Mouse (Mus musculus) gastrocnemius, postnatal 36 days (tissue): ENCODE results near the gene Gm9913. TPM values are rescaled to one million over a fixed set of nuclear protein-coding genes. Genes with fewer than 3 reads are reported as not detected.

Source experiments
- DNase-seq, 2 experiments: peaks; one replicate each; pipeline ENCODE4 v3.0.0; 2022
- intact Hi-C: fragments of 180-260 bp; cut with DNase I; formaldehyde crosslinking; loops from one replicate; pipeline ENCODE4 v1.15.1; 2025
- total RNA-seq, 2 experiments: library from RNA; stranded (reverse); gene quantifications; 2 replicates each; pipeline ENCODE4 v1.2.3; 2021

Gm9913 gene
- total RNA-seq, 2 experiments from 2014 or later: 0.10 TPM; not detected in 1

DNA sequence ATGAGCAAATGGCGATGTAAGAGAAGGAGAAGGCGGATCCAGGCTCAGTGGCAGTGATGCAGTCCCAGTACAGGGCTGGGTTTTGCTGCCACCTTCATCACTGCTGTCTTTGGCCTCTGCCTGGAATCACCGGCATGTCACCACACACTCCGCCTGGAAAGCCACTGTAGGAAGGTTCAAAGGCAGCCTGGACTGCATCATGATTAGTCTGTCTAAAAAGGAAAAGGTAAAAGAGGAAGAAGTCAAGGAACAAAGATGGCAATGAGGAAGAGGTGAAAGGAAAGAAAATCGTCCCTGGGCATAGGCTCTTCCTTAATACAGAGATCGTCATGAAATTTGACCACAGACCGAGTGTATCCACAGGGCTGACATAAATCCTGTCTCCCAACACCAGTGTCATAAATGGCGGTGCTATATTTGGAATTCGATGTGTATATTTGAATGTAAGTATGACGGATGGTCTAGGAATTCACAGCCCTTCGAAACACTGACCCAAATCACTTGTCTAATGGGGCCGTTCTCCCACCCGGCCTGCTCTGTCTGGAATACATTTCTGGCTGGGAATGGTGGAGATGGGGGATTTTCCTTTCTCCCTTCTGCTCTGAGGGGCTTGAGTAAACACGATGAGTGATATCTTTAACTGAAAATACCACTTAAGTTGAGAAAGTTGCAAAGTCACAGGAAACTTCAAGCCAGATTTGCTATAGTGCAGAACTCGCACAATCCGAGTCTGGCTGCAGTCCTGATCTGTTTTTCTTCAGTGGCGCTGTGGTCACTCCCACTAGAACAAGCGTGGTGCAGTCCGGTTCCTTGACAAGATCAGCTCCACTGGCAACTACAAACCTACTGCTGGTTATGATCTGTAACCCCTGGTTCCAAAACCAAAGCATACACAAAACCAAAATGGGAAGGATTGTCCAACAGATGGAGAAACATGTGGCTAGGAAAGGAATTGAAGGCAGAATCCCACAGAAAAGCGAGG, 9.8 kb upstream of the Gm9913 start:
- DNase-seq: no peak
- intact Hi-C loops: no loop called here

DNA sequence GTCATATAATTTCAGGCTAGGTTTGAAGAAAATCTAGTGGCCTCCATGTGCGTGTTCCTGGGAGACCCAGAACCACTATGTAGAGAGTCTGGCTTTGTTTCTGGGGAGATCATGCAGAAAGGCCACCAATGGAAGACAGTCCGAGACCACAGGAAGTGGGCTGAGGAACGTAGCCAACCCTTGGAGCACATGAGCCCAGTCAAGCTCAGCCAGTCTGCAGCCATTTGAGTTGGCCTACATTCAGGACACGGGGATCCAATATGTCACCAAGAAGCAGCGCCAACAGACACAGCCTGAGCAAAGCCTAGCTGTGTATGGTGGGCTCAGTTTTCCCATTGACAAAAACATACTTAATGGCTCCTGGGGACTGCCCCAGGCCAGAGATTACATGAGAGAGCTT, 8.2 kb upstream of the Gm9913 start:
- intact Hi-C loops: no loop called here
- no peak for DNase-seq

DNA sequence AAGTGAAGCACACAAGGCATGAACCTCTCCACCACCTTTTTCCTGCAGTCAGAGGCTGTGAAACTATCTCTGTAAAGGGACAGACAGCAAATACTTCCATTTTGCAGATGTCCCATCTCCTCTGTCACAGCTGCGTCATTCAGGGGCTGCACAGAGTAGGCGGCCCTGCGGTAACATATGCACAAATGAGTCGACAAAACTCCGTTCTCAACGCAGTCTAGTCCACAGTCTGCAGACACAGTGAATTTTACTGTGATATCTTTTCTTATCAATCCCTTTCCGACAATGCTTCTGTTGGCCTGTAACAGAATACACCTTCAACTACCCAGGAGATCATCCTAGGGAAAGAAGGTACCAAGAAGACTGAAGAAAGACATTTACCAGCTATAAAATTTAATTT, 6.7 kb upstream of the Gm9913 start:
- intact Hi-C loops: no loop called here
- no peak for DNase-seq

DNA sequence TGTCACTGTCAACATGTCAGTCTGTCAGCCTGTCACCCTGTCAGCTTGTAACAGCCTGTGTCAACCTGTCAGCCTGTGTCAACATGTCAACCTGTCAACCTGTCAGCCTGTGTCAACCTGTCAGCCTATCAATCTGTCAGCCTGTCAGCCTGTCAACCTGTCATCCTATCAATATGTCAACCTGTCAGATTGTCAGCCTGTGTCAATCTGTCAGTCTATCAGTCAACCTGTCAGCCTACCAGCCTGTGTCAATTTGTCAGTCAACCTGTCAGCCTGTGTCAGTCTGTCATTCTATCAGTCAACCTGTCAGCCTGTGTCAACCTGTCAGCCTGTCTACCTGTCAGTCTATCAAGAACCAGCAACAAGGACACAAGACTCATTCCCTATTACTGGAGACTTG, 3.4 kb upstream of the Gm9913 start:
- no peak for DNase-seq
- intact Hi-C loops: no loop called here

DNA sequence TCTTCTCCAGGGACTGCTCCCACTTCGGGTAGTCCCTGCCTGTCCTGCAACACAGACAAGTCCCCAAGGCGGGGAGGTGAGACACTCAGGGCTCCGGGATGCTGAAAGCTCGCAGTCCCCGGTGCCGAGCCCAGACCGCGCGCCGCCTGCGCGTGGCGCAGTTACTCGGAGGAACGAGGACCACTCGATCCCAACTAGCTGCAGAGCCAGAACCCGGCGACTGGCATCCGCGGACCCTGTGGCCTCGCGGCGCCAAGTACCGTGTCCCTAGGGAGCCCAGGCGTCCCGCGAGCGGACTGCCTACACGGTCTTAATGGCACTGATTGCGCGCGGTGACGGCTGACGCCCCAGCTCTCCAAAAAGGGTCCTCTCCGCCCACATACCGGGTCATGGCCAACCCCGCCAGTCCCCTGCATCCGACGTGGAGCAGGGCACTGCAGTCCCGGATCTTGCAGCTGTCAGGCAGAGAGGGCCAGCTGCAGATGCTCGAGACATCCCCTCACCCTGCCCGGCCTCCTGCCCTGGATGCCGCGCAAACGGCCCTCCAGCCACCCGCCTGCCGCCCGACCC, 942 bp downstream of the Gm9913 start:
- intact Hi-C loops: no loop called here
- peak; percentile 44 to 64 for DNase-seq

DNA sequence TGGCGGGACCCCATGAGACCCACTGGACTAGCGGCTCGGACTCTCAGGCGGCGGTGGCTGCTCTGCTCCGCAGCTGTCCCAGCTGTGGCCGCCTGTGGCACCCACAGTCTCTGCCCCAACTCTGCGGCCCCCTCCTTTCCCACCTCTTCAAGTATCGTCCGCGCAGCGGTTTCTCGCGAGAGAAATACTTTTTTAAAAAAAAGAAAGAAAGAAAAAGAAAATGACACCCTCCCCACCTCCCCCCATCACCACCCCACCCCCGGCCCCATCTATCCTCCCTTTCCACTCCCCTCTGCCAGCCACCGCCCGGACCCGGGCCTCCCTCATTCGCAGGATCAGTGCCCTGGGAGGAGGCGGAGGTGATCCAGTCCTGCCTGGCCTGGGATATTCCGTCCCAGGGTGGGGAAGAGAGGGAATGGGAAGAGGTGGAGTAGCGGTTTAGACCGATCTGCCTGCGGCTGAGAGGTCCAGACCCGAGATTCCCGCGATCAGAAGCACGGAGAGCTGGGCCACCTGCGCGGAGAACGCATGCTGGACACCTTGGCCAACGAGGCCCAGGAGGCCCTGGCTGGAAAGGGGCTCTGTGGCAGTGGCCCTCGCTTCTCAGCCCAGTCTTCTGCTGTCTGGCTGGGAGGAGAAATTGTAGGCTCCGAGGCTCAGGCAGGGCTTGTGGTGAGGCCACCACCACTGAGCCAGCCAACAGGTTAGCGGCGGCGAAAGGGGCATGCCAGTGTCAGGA, 1.6 kb downstream of the Gm9913 start:
- intact Hi-C loops: no loop called here
- DNase-seq: peak; percentile 57 to 69

GRCm38 (mm10) chr2:125507893-125508292, 3.0 kb downstream of the Gm9913 start, which contains the start of gene Fbn1:
Gene Fbn1, minus strand, starts transcription at chr2:125507993.
- intact Hi-C loops: no loop called here
- no peak for DNase-seq

DNA sequence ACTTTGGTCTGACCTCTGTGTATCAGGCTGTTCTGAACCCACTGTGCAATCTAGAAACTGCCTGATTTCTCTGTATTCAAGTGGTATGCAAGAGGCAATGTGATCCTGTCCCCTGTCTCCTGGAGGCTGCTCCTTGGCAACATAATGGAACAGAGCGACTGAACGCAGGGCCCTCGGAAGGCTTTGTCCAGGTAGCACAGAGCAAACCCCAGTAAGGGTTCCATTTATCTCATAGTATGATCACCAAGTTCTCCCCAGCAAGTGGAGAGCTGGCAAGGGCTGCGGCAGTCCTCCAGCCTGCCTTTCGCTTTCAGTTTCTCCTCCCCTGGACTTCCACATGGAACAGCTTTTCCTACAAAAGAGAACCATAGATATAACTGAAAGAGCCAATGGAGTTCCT, 3.5 kb downstream of the Gm9913 start:
- intact Hi-C loops: no loop called here
- no peak for DNase-seq

GRCm38 (mm10) chr2:125510752-125511151, 5.9 kb downstream of the Gm9913 start:
- DNase-seq: peak in 1 of 2 experiments; percentile 39
- intact Hi-C loops: no loop called here

GRCm38 (mm10) chr2:125511898-125512297, 7.0 kb downstream of the Gm9913 start:
- intact Hi-C loops: no loop called here
- no peak for DNase-seq

- intact Hi-C loops: no loop called here
- DNase-seq: no peak
Measured at GRCm38 (mm10) chr2:125512544-125512943, 7.7 kb downstream of the Gm9913 start.

DNA sequence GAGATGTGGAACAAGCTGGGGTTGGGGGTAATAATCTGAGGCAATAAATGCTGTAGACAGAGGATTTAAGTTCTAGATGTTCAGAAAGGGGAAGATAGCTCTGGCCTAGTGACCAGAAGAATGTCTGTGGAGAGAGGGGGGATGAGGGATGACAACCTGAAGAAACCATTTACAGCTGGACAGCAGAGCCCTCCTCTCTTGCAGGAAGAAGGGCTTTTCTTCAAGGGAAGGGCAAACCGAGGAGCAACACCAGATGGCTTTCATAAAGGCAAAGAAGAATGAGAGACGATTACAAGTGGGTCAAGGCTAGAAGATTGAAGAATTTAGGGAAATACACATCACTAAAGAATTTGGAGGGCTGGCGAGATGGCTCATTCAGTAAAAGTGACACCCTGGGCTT, 9.5 kb downstream of the Gm9913 start:
- intact Hi-C loops: no loop called here

DNA sequence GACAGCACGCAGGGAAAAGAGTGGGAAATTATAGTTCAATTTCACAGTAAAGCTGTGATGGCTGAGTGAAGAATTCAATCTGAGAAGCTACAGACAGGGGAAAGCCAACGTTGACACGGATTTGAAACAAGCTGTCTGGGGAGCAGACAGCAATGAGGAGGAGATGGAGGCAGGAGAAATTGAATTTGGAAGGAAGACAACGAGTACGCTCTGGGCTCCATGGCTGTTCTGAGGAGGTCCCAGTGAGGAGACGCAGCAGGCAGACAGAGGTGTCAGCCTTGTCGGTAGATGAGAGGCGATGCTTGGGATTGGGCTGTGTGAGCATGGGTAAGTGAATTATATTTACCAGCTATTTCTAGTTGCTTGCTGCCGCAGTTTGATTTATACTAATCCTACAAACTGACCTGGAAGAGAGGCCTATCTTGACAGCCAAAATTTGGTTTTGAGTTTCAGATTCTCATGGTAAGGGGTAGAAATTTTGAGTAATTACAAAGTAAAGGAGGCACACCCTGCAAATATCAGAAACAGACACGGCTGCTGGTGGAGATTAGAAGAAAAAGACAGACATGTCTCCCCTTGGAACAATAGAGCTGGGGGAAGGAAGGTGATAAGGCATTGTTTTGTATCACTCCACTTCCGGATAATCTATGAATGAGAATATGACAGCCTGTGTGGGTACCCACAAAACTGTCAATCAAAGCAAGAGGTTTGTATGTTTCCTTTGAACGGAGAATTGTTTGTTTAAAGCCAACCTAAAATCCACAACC, 10.6 kb downstream of the Gm9913 start:
- intact Hi-C loops: no loop called here

More for the DNA sequence above, 9.5 kb downstream of the Gm9913 start:
- no peak for DNase-seq

GRCm38 (mm10) chr2:125516594-125516993, 11.7 kb downstream of the Gm9913 start:
- intact Hi-C loops: no loop called here
- DNase-seq: peak in 1 of 2 experiments; percentile 49

More for the DNA sequence above, 10.6 kb downstream of the Gm9913 start:
- no peak for DNase-seq

GRCm38 (mm10) chr2:125525484-125525883, 20.6 kb downstream of the Gm9913 start:
- DNase-seq: no peak

GRCm38 (mm10) chr2:125526566-125526965, 21.7 kb downstream of the Gm9913 start:
- no peak for DNase-seq
- intact Hi-C loops: no loop called here

More at GRCm38 (mm10) chr2:125525484-125525883, 20.6 kb downstream of the Gm9913 start:
- intact Hi-C loops: no loop called here

DNA sequence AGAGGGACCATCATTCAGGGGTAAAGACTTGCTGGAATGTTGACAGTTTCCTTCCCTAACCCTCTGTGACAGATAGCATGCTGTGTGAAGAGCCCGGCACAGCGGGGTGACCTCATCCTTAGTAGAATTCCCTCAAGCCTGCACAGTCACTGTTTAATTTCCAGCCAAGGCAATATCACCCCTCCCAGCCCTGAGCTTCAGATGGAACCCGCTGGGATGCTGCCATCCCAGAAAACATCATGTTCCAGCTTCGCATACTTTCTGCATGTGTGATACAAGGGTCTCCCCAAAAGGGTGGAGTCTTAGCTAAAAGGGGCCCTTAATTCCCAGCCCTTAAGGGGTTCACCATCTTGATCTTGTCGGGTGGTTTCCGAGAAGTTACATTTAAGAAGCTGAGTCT, 25.8 kb downstream of the Gm9913 start:
- peak; percentile 29 to 53 for DNase-seq
- intact Hi-C loops: no loop called here

GRCm38 (mm10) chr2:125539640-125540039, 34.8 kb downstream of the Gm9913 start:
- no peak for DNase-seq
- intact Hi-C loops: no loop called here

GRCm38 (mm10) chr2:125540579-125540978, 35.7 kb downstream of the Gm9913 start:
- DNase-seq: no peak
- intact Hi-C loops: no loop called here

DNA sequence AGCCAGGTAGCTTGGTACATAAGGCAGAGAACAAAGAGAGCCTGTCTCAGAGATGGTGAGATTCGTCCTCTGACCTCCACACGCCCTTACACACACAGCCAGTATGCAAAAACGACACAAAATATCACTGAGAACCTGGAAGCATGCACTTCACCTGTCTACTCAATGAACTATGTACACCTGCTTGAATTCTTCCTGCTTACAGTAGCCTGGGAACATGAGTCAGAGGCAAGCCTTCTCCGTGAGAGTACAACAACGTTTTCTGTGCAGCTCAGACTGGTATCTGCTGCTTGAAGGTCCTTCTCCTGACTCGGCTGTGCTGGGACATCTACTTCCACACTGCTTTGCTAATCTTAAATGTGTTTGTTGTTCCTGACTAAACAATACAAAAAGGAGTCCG, 36.6 kb downstream of the Gm9913 start:
- DNase-seq: no peak
- intact Hi-C loops: no loop called here
